Mouse (Mus musculus): ENCODE results near the gene Cd5. TPM values are rescaled to one million over a fixed set of nuclear protein-coding genes. Genes with fewer than 3 reads are reported as not detected.

The Cd5 gene
- total RNA-seq, 2 experiments from 2014 or later = 0.59 TPM; not detected in 1

- peak; percentile 34 to 45 for DNase-seq
- intact Hi-C loops (cut with DNase I) = no loop called here
These were observed 28.7 kb downstream of the Cd5 start for GRCm38 (mm10) chr19:10710088-10710511.

GRCm38 (mm10) chr19:10709360-10710087 is 29.3 kb downstream of the Cd5 start:
- intact Hi-C loops (cut with DNase I) = loop anchor here (1.0 to 5.0 kb wide), 2 partner anchors 31 to 42 kb away; partner anchors contain the start of gene Pga5
- peak; percentile 93 to 98 for DNase-seq

GRCm38 (mm10) chr19:10708900-10709299 is 29.9 kb downstream of the Cd5 start:
- no peak for DNase-seq
- intact Hi-C loops (cut with DNase I) = loop anchor here (1.0 to 5.0 kb wide), 2 partner anchors 31 to 42 kb away; partner anchors contain the start of gene Pga5

GRCm38 (mm10) chr19:10707881-10708280 is 30.9 kb downstream of the Cd5 start:
- no peak for DNase-seq
- intact Hi-C loops (cut with DNase I) = loop anchor here (5.0 kb wide), 1 partner anchor 41 kb away; no protein-coding TSS in a partner anchor

GRCm38 (mm10) chr19:10707087-10707875 is 31.5 kb downstream of the Cd5 start:
- intact Hi-C loops (cut with DNase I) = loop anchor here (5.0 kb wide), 1 partner anchor 40 kb away; no protein-coding TSS in a partner anchor

GRCm38 (mm10) chr19:10703470-10703869 is 35.3 kb downstream of the Cd5 start:
- no peak for DNase-seq
- intact Hi-C loops (cut with DNase I) = no loop called here

More at GRCm38 (mm10) chr19:10707087-10707875, 31.5 kb downstream of the Cd5 start:
- no peak for DNase-seq

GRCm38 (mm10) chr19:10702125-10702524 is 36.7 kb downstream of the Cd5 start:
- DNase-seq = no peak
- intact Hi-C loops (cut with DNase I) = no loop called here

GRCm38 (mm10) chr19:10701013-10701726 is 37.6 kb downstream of the Cd5 start:
- DNase-seq = peak; percentile 24 to 43

GRCm38 (mm10) chr19:10699851-10700250 is 39.0 kb downstream of the Cd5 start:
- intact Hi-C loops (cut with DNase I) = no loop called here
- DNase-seq = no peak

More at GRCm38 (mm10) chr19:10701013-10701726, 37.6 kb downstream of the Cd5 start:
- intact Hi-C loops (cut with DNase I) = no loop called here

- intact Hi-C loops (cut with DNase I) = no loop called here
- DNase-seq = no peak
These were observed 40.4 kb downstream of the Cd5 start for GRCm38 (mm10) chr19:10698131-10698991.

GRCm38 (mm10) chr19:10695801-10696200 is 43.0 kb downstream of the Cd5 start:
- DNase-seq = no peak
- intact Hi-C loops (cut with DNase I) = no loop called here

GRCm38 (mm10) chr19:10693926-10694682 is 44.7 kb downstream of the Cd5 start:
- DNase-seq = no peak
- intact Hi-C loops (cut with DNase I) = no loop called here

- DNase-seq = no peak
- intact Hi-C loops (cut with DNase I) = no loop called here
These were observed 46.4 kb downstream of the Cd5 start for GRCm38 (mm10) chr19:10692361-10692760.

- intact Hi-C loops (cut with DNase I) = no loop called here
These were observed 47.1 kb downstream of the Cd5 start for GRCm38 (mm10) chr19:10691660-10692059.

GRCm38 (mm10) chr19:10691121-10691520 is 47.7 kb downstream of the Cd5 start:
- DNase-seq = no peak
- intact Hi-C loops (cut with DNase I) = no loop called here

More at GRCm38 (mm10) chr19:10691660-10692059, 47.1 kb downstream of the Cd5 start:
- no peak for DNase-seq

- intact Hi-C loops (cut with DNase I) = no loop called here
- DNase-seq = no peak
These were observed 48.5 kb downstream of the Cd5 start for GRCm38 (mm10) chr19:10690336-10690735.

GRCm38 (mm10) chr19:10689470-10690166 is 49.2 kb downstream of the Cd5 start:
- intact Hi-C loops (cut with DNase I) = no loop called here
- DNase-seq = no peak

Data from gastrocnemius, postnatal 36 days (tissue).